Mouse (Mus musculus): ENCODE measurements around the gene Trp53i13. TPM values are rescaled to one million over a fixed set of nuclear protein-coding genes. Genes with fewer than 3 reads are reported as not detected.

Gene Trp53i13
- total and polyA plus RNA-seq, 2 experiments, result 1.6 to 6.2 TPM

DNA sequence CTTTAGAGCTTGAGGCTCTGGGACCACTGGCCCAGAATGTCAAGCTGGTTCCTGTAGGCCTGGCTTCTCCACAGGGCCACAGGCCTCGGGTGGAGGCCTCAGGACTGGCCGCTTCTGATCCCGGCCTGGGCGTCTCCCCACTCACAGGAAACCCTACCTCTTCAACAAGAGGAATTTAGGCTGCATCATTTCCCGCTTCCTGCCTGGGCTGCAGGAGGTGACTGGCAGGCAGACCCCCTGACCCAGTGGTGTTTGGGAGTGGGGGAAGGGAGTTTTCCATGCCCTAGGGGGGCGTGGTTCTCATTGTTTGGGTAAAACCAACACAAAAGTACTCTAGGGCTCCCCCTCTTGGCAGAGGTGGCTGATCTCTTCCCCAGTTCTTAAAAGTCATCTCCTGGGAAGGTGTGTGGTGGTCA, 18.4 kb downstream of the Trp53i13 start:
- no peak overlapping the region for H3K4me3 ChIP-seq (ENCODE audit: insufficient read depth, low read depth, low read length)
- 70% methylated on average over 6 of the region's 6 CpGs for WGBS
- peak overlapping the region; percentile 46 for H3K27ac ChIP-seq (replicated peaks; ENCODE audit: insufficient read depth, low read depth, low read length)
- no peaks in the 10 kb centered on the region for H3K36me3 ChIP-seq (ENCODE audit: control insufficient read depth, insufficient read depth, low read length)
- peak; percentile 27; the same call in 1 of the 2 replicates for TF ChIP-seq CTCF (IDR thresholded peaks at IDR 0.05; ENCODE audit: low read depth, low read length)
- TF ChIP-seq POLR2A (IDR thresholded peaks at IDR 0.05; ENCODE audit: extremely low read depth, insufficient read depth, low read length), result no peak
- H3K27me3 ChIP-seq (ENCODE audit: control insufficient read depth, insufficient read depth, low read length), result no peaks in the 10 kb centered on the region
- H3K4me1 ChIP-seq (ENCODE audit: control insufficient read depth, insufficient read depth, low read length), result peaks cover 7% of the 10 kb centered on the region
- peaks cover 11% of the 10 kb centered on the region for H3K79me2 ChIP-seq (ENCODE audit: control insufficient read depth, insufficient read depth, low read length)
- no peak for DNase-seq (ENCODE audit: extremely low read depth, low read depth, low spot score)
- no peak overlapping the region for H3K9ac ChIP-seq (ENCODE audit: low read depth, low read length)

DNA sequence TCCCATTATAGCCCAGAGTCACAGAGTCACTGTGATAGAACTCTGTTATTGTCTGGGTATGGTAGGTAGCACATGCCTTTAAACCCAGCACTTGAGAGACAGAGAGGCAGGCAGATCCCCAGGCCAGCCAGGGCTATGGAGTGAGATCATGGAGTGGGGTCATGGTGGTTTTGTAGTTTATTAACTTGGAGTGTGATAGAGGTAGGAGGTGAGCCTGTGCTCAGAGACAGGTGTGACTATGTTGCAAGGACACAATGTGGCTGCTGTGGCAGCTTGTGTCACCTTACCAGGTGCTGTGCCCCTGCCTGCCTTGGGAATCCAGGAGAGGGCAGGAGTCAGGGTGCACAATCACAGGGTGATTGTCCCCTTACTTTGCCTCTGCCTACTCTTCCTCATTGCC, 20.3 kb downstream of the Trp53i13 start:
- DNase-seq (ENCODE audit: extremely low read depth, low read depth, low spot score), result no peak
- no peak for TF ChIP-seq POLR2A (IDR thresholded peaks at IDR 0.05; ENCODE audit: extremely low read depth, insufficient read depth, low read length)
- no peak for TF ChIP-seq CTCF (IDR thresholded peaks at IDR 0.05; ENCODE audit: low read depth, low read length)
- no peak overlapping the region for H3K9ac ChIP-seq (ENCODE audit: low read depth, low read length)

DNA sequence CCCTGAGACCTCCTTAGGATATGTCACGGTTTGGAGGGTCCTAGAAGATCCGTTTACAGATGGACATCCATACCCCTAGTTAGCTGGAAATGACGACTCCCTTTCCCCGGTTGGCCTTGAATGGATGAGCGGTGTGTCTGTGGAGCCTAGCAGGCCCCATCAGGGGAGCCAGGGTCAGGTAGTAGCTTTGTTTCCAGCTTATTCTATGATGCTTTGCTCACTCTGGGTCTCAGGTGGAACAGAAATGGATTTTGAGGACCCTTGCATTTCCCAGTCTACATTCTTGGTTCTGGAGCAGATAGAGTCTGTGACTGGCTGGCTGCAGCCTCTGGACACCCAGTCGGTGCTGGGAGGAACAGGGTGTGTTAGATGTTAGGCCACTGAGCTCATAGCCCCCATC, 21.0 kb downstream of the Trp53i13 start:
- Histone ChIP-seq H3K36me3 (ENCODE audit: control insufficient read depth, insufficient read depth, low read length) (no peaks in the 10 kb centered on the region), H3K27ac (replicated peaks; ENCODE audit: insufficient read depth, low read depth, low read length) (no peak overlapping the region), H3K27me3 (ENCODE audit: control insufficient read depth, insufficient read depth, low read length) (no peaks in the 10 kb centered on the region), H3K4me3 (ENCODE audit: insufficient read depth, low read depth, low read length) (no peak overlapping the region), H3K4me1 (ENCODE audit: control insufficient read depth, insufficient read depth, low read length) (peaks cover 14% of the 10 kb centered on the region), H3K79me2 (ENCODE audit: control insufficient read depth, insufficient read depth, low read length) (peaks cover 11% of the 10 kb centered on the region), H3K9ac (ENCODE audit: low read depth, low read length) (no peak overlapping the region)
- 73% methylated on average over 6 of the region's 6 CpGs for WGBS
- TF ChIP-seq POLR2A (IDR thresholded peaks at IDR 0.05; ENCODE audit: extremely low read depth, insufficient read depth, low read length), result no peak
- no peak for TF ChIP-seq CTCF (IDR thresholded peaks at IDR 0.05; ENCODE audit: low read depth, low read length)
- DNase-seq (ENCODE audit: extremely low read depth, low read depth, low spot score), result no peak

More for the DNA sequence above, 20.3 kb downstream of the Trp53i13 start:
- H3K27ac ChIP-seq (replicated peaks; ENCODE audit: insufficient read depth, low read depth, low read length), result no peak overlapping the region
- peaks cover 11% of the 10 kb centered on the region for H3K79me2 ChIP-seq (ENCODE audit: control insufficient read depth, insufficient read depth, low read length)
- no peak overlapping the region for H3K4me3 ChIP-seq (ENCODE audit: insufficient read depth, low read depth, low read length)
- no peaks in the 10 kb centered on the region for H3K27me3 ChIP-seq (ENCODE audit: control insufficient read depth, insufficient read depth, low read length)
- H3K4me1 ChIP-seq (ENCODE audit: control insufficient read depth, insufficient read depth, low read length), result peaks cover 14% of the 10 kb centered on the region
- H3K36me3 ChIP-seq (ENCODE audit: control insufficient read depth, insufficient read depth, low read length), result no peaks in the 10 kb centered on the region

DNA sequence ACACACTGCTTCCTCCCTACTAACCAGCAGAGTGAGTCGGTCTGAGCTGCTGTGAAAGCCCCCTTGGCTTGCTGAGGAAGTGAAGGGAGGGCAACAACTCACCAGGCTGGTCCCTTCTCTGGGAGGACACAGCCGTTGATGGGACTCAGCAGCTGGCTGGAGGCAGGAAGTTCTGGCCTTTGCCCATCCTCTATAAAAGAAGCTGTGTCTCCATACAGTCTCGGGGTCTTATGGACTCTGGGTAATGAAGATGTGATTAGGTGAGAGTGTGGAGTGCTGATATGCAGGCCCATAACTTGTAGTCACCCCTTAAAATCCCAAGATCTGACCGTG, 21.5 kb downstream of the Trp53i13 start:
- peaks cover 11% of the 10 kb centered on the region for H3K79me2 ChIP-seq (ENCODE audit: control insufficient read depth, insufficient read depth, low read length)
- peaks cover 14% of the 10 kb centered on the region for H3K4me1 ChIP-seq (ENCODE audit: control insufficient read depth, insufficient read depth, low read length)
- TF ChIP-seq CTCF (IDR thresholded peaks at IDR 0.05; ENCODE audit: low read depth, low read length) (no peak), POLR2A (IDR thresholded peaks at IDR 0.05; ENCODE audit: extremely low read depth, insufficient read depth, low read length) (no peak)
- no peaks in the 10 kb centered on the region for H3K36me3 ChIP-seq (ENCODE audit: control insufficient read depth, insufficient read depth, low read length)
- H3K4me3 ChIP-seq (ENCODE audit: insufficient read depth, low read depth, low read length), result 0 out of 2 replicates have a peak overlapping the region, but pooled peaks have one; percentile 78
- H3K27ac ChIP-seq (replicated peaks; ENCODE audit: insufficient read depth, low read depth, low read length), result no peak overlapping the region
- no peaks in the 10 kb centered on the region for H3K27me3 ChIP-seq (ENCODE audit: control insufficient read depth, insufficient read depth, low read length)
- DNase-seq (ENCODE audit: extremely low read depth, low read depth, low spot score), result no peak
- 45% methylated on average over 4 of the region's 4 CpGs for WGBS
- H3K9ac ChIP-seq (ENCODE audit: low read depth, low read length), result no peak overlapping the region

DNA sequence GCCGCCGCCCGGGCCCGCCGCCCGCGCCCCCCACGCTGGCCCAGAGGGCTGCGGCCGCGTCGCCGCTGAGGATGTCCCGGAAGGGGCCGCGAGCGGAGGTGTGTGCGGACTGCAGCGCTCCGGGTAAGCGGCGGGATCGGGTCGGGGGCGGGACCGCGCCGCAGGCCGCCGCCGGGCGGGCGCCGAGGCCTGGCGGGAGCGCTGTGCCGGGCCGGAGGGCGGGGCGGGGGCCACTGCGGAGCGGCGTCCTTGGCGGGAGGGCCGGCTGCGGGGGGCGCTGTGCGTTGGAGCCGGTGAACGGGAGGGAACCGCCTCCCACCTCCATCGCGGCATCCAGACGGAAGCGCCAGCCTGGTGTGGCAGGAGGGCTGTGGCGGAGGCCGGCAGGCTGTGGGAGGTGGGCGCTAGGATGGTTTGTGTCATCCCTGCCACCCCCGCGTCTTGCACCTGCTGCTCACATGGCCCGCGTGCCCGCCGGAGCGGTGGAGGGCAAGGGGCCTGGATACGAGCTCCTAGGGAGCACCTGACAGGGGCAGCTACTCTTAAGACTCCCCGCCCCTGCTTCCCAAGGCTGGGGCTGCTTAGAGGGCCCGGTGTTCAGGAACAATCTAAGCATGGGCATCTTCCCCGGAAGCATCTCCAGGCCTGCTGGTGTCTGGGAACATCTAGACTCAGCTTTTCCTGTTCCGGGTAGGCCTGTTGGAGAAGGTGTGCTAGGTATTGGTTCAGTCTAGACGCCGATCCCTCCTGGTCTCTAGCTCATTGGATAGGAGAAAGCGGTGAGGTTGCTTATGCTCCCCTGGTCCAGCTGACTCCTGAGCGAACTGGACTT, 22.1 kb downstream of the Trp53i13 start, which contains the start of gene Git1:
TSS of gene Git1 (plus strand) at position 51 of the 832 bp plus-strand sequence.
- Histone ChIP-seq H3K79me2 (ENCODE audit: control insufficient read depth, insufficient read depth, low read length) (peaks cover 11% of the 10 kb centered on the region), H3K27ac (replicated peaks; ENCODE audit: insufficient read depth, low read depth, low read length) (peak within 1 kb of the TSS; percentile 45), H3K27me3 (ENCODE audit: control insufficient read depth, insufficient read depth, low read length) (no peaks in the 10 kb centered on the region), H3K4me3 (ENCODE audit: insufficient read depth, low read depth, low read length) (peak within 1 kb of the TSS; percentile 78), H3K4me1 (ENCODE audit: control insufficient read depth, insufficient read depth, low read length) (peaks cover 18% of the 10 kb centered on the region), H3K36me3 (ENCODE audit: control insufficient read depth, insufficient read depth, low read length) (no peaks in the 10 kb centered on the region), H3K9ac (ENCODE audit: low read depth, low read length) (peak within 1 kb of the TSS; percentile 87)
- DNase-seq (ENCODE audit: extremely low read depth, low read depth, low spot score), result no peak
- 6% methylated on average over 46 of the region's 74 CpGs for WGBS
- TF ChIP-seq POLR2A (IDR thresholded peaks at IDR 0.05; ENCODE audit: extremely low read depth, insufficient read depth, low read length) (no peak), CTCF (IDR thresholded peaks at IDR 0.05; ENCODE audit: low read depth, low read length) (no peak)

DNA sequence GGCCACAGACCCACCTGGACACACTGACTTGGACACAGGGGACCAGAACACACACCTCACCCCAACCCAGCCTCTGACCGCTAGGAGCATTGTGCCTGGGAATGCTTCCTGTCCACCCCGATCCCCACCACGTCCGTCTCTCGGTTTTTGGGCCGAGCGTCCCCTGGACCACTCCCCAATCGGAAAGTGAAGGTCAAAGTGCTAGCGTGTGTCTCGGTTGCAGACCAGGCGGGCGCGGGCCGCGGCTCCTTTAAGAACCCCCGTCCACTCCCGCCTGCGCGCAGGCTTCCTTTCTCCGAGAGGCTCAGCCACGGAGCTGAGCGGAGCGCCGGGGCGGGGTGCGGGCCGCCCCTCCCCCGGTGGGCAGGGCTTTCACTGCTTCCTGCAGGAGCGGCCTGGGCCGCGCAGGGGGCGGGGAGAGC, 22.9 kb downstream of the Trp53i13 start:
- Histone ChIP-seq H3K79me2 (ENCODE audit: control insufficient read depth, insufficient read depth, low read length) (peaks cover 10% of the 10 kb centered on the region), H3K4me3 (ENCODE audit: insufficient read depth, low read depth, low read length) (peak overlapping the region; percentile 71), H3K9ac (ENCODE audit: low read depth, low read length) (peak overlapping the region; percentile 77), H3K27ac (replicated peaks; ENCODE audit: insufficient read depth, low read depth, low read length) (peak overlapping the region; percentile 45), H3K27me3 (ENCODE audit: control insufficient read depth, insufficient read depth, low read length) (no peaks in the 10 kb centered on the region), H3K36me3 (ENCODE audit: control insufficient read depth, insufficient read depth, low read length) (no peaks in the 10 kb centered on the region), H3K4me1 (ENCODE audit: control insufficient read depth, insufficient read depth, low read length) (peaks cover 18% of the 10 kb centered on the region)
- WGBS, result 1% methylated on average over 29 of the region's 32 CpGs
- peak; percentile 76 for DNase-seq (ENCODE audit: extremely low read depth, low read depth, low spot score)
- TF ChIP-seq POLR2A (IDR thresholded peaks at IDR 0.05; ENCODE audit: extremely low read depth, insufficient read depth, low read length) (peak; percentile 54; the same call in 1 of the 2 replicates), CTCF (IDR thresholded peaks at IDR 0.05; ENCODE audit: low read depth, low read length) (peak; percentile 46; the same call in 1 of the 2 replicates)
